Mouse (Mus musculus) frontal cortex, adult 2 months (tissue): ENCODE data around the gene Eya2. TPM values are rescaled to one million over a fixed set of nuclear protein-coding genes. Genes with fewer than 3 reads are reported as not detected.

ENCODE experiments used
- DNase-seq, 2 experiments: peaks; one replicate each; pipeline ENCODE4 v3.0.0; 2022; ENCODE audit warnings: low spot score in 1 of 2; ENCODE audit errors: extremely low spot score in 1 of 2
- polyA plus RNA-seq: library from polyadenylated mRNA; depleted of rRNA; stranded (reverse); fragments of >200 nt; gene quantifications from 2 replicates; pipeline ENCODE4 v1.2.3, GENCODE M21; 2012

Gene Eya2
- polyA plus RNA-seq, 1 experiment, result 11.9 TPM

GRCm38 (mm10) chr2:165643596-165643995, 48.8 kb downstream of the Eya2 start:
- no peak for DNase-seq

DNA sequence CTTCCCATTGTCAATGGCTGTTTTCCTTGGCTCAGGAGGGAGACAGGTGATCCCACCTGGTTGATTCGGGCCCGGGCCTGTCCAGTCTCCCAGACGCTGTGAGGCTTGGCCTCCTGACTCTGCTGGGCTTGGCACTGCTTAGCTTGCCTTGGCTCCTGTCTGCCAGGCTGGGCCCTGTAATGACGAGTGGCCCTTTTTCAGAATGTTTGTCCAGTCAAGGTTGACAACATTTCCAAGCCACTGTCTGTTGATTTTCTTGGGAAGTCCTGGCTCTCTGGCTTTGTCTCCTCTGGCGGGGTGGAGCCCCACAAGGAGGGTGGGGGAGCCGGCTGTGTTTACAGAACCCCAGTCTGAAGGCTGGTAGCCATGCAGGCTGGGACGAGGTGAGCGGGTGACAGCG, 49.2 kb downstream of the Eya2 start:
- DNase-seq, result no peak

DNA sequence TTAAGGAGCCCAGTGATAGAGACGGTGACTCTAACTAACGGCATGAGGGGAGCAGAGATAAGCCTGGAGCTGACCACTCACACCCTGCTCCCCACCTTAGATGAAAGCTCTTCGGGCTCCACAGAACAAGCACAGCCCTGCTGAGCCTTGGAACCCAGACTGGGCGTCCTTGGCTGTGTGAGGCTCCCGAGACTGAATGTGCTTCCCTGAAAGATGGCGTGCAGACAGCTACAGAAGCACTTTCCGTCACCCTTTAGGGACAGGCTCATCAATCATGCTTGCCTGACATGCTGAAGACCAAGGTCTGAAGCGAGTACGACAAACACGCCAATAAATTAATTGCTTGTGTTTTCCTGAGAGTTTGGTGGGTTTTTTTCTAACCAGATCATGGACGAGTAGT, 56.2 kb downstream of the Eya2 start:
- DNase-seq, result no peak

DNA sequence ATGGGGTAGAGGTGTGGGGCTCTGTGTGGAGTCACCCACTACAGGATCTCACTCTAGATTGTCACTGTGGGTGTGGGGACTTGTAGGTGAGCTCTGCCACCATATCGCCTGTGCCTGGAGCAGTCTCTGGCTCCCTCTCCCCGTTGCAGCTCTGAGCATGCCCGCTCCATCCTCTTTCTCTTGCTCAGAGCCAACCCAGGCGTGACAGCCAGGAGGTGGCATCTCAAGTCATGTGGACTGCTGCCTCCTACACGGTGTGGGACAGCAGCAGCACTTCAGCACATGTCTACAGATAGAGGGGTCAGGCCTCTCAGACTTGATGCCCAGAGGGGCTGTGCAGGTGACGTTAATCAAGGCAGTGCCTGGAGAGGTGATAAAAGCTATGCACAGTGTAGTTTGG, 57.4 kb downstream of the Eya2 start:
- DNase-seq, result peak in 1 of 2 experiments; percentile 27

- DNase-seq, result no peak
These were observed 58.4 kb downstream of the Eya2 start for GRCm38 (mm10) chr2:165653001-165653921.

DNA sequence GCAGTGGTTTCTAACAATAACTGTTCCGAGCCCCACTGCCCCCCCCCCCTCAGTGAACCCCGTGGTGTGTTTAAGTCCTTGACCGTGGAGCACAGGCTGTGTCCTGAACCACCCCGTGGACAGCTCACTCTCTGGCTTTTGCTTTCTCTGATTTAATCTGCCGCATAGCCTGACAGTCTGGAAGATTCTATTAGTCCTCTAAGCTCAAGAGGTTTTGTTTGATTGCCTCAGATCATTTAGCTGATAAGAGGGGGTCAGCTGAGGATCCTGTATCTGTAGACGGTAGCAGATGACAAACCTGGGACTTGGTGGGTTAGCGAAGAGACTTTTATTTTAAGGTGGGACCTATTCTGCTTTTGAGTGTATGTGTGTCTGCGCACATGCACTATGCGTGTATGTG, 59.3 kb downstream of the Eya2 start:
- DNase-seq, result no peak

DNA sequence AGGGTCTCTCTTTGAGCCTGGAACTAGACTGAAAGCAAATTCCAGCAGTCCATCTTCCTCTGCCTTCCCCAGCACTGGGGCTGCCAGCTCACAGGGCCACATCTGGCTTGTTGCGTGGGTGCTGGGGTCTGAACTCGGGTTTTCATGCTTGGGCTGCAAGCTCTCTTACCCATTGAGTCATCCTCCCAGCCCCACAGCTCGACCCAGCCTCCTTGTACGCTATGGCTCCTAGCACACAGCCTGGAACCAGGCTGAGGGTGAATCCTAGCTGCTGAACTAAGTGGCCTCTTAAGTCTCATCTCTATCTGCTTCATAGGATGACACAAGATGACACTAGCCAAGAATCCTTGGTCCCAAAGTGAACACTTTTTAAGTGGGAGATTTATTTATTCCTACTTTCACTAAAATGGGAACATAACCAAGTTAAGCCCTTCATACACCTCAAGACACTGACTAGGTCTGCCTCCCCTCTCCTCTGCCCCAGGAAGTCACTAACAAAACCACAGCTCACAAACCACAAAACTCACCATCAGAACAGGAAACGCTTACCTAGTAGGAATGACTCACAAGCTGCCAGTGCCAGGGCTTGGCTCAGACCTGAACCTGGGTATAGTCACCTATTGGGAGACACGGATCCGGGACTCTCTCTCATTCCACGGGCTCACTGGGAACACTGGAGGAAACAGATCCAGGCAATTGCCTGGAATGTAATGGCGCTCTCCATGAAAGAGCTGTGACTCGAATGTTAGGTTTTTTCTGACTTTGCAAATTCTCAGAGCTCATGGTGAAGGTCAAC, 60.1 kb downstream of the Eya2 start:
- DNase-seq, result no peak

DNA sequence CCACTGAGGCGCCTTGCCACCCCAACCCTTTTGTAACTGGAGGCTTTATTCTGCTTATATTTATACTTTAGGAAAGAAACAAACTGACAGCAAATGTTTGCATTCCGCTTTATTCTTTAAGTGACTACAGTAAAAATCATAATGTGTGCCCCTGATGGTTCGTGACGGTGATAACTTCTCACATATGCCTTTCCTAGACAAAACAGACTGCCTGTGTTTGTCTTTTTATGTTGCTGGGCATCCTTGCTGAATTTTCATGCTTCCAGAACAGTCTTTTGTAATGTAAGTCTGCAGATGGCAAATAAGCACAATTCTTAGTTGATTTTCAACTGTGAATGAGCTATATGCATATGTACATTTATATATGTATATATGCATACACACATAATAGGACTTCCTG, 61.7 kb downstream of the Eya2 start:
- no peak for DNase-seq

GRCm38 (mm10) chr2:165656956-165657355, 62.1 kb downstream of the Eya2 start:
- DNase-seq, result no peak

GRCm38 (mm10) chr2:165659552-165659951, 64.7 kb downstream of the Eya2 start:
- no peak for DNase-seq

DNA sequence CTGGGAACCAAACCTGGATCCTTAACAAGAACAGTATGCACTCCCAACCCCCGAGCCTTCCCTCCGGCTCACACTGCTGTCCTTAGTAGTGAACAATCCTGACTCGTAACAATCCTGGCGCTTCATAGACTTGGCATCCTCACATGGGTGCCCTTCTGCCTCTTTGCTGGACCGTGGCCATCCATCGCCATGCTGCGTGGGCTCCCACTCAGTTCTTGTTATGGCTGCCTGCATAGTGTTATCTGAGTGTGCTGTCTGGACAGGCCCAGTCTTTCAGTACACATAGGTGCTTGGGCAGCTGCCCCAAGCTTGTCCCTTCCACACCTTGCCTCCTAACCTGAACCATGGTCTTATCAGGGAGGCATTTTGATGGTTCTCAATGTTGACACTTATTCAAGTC, 68.4 kb downstream of the Eya2 start:
- DNase-seq, result no peak

GRCm38 (mm10) chr2:165664648-165665047, 69.8 kb downstream of the Eya2 start:
- no peak for DNase-seq

GRCm38 (mm10) chr2:165665176-165665575, 70.3 kb downstream of the Eya2 start:
- no peak for DNase-seq

DNA sequence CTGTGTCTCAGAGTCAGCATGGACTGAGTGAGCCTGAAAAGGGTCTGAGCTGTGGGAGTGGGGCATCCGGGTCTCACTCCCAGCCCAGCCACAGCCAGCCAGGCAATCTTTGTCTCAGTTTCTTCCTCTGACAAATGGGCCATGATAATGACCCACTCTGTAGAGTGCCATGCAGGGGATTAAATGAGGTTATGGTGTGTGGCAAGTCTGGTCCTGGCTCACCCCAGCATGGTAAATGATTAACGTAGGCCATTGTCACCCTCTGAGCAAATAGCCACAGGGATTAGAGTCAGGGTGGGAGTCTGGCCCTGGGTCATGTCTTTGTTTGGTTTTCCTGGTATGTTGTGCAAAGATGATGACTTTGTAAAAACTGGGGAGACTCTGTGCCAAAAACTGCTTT, 72.3 kb downstream of the Eya2 start:
- DNase-seq, result no peak

DNA sequence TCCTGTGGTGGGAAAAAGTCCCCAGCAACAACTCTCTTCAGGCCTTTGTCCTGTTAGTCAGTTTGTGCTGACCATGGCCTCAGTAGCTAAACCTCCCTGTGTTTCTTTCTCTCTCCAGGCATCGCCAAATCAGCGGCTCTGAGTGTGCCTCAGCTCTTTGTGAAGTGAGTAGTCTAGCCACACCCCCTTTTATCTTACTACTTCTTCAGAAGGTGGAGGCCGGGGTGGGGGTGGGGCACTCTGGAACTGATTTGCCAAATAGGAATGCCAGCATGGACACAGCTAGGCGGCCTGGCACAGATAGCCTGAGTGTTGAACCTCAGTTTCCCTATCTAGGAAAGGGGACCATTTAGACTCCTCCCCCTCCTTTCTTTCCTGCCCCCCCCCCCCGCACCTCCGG, 87.9 kb downstream of the Eya2 start:
- no peak for DNase-seq

DNA sequence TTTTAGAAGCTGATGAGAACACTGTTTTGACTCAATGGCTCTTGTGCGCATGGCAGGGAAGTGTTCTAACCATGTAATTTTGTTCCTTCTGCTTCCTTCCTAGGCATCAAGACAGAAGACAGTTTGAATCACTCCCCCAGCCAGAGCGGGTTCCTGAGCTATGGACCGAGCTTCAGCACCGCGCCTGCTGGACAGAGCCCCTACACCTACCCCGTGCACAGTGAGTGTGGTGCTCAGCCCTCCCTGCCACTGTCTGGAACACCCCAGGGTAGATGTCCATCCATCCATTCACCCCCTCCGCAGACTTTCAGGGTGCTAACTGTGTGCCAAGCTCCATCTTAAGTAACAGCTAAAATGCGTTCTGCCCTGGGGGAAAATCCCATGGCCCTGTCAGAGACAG, 92.7 kb downstream of the Eya2 start:
- DNase-seq, result no peak

DNA sequence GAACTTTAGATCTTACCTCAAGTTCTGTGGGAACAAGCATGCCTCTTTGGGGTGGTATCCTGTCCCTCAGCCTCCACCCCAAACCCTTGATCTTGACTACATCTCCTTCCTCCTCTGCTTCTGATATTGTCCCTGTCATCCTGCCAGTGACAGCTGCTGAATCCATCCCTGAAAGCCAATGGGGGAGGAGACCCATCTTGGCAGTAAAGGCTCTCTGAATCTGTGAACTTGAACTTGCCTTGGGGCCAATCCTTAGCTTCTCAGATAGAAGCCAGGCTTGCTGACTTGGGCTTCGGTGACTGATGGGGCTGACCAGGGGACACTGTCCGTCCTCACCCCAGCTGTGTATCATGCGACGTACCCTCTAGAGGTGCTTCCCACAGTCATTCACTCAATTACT, 94.1 kb downstream of the Eya2 start:
- no peak for DNase-seq

DNA sequence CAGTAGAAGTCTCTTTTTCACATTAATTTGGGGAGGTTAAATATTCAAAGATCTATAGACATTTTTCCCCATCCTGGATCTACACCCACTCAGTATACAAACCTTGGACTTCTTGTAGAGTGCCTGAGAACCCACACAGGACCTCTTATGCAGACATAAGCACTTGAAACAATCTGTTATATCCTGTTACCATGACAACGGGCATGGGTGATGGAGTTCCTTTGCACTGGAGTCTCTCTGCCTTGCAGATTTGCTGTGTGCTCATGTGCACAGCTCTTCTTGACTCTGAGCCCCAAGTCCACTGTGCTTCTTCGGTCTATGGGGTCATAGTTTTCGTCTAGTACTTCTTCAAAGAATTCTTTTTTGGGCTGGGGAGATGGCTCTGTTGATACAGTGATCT, 96.2 kb downstream of the Eya2 start:
- DNase-seq, result no peak

DNA sequence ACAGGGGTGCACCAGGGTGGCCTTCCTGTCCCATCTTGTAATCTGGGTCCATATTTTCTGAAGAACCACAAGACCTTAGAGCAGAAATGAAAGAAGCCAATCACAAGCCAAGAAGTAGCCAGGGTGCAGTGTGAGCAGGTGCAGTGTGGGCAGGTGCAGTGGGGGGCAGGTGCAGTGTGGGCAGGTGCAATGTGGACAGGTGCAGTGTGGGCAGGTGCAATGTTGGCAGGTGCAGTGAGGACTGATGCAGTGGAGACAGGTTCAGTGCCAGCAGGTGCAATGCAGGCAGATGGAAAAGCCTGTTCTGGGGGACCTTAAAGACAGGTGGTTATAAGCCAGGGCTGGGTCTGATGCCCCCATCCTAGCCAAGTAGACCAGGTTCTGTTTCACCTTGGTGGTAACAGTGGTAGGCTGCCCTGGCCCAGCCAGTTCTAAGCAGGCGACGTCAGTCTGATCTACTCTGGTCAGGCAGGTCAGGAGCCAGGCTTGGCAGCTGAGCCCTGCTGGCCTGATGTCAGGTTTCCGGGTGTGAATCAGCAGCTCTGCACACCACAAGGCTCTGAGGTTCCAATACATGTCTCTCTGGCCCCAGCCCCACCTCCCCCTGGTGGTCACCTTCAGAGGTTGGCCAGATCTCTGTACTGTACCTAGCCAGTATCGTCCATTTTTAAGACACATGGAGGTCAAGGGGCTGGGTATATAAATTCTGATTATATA, 98.3 kb downstream of the Eya2 start:
- no peak for DNase-seq

DNA sequence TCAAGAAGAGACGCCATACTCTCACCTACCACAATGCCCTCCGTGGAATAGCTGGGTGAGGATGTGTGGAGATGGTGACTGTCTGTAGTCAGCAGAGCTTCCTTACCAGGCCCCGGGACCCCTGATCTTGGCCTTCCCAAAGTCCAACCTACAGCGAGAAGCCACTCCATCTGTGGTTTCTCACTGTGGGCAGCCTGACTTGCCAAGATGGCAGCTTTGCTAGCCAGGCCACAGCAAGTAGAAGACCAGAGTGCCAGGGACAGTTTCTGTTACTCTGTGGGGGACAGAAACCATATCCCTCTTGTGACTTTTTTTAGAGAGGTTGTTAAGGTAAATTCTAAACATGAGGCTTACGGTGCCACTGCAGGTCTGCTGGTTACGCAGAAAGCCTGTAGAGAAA, 99.9 kb downstream of the Eya2 start:
- no peak for DNase-seq

DNA sequence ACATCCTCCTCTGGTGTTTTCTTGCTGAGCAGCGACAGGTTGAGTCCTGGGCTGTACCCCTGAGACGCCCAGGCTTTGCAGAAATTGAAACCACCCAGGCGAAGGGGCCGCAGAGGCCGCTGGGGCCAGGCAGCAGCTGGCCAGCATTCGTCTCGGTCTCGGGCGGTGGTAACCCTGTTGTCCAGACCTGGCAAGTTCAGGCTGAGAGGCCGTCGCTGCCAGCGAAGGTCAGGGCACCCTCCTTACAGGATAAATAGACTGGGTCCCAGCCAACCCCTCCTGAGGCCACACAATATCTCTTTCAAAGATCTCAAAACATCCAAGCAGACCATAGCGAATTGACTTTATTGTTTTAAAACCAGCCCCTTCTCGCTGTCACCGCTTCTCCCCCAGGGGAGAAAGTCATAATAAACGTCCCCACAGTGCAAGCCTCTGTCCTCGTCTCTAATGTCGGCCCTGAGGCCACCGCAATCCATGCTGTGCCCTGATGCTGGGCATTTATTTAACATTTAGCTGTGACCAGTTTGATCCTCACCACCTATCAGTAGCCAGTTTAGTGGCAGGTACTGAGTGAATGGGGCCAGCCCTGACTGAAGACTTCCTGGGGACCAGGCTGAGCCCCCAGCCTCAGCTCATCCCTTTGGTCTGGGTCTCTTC, 105.5 kb downstream of the Eya2 start:
- no peak for DNase-seq
